In the genomic region with DNA sequence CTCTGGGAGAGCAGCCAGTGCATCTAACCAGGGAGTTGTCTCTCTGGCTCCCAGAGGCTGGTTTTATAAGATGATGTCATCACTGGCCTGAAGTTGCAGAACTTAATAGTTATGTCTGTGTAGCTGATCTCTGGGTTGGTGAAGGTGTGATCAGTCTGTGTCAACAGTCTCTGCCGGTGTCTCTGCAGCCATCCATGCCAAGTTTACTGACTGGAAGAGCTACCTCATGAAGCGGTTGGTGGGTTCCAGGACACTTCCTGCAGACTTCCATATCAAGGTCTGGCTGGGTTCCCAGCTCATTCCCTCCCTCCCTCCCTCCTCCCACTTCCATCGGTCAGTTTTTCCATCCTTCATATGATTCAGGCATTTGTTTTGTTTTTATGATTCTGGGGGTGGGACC, we compare ENCODE assay signal across 23 mouse cellular contexts. TPM values are rescaled to one million over a fixed set of nuclear protein-coding genes. Genes with fewer than 3 reads are reported as not detected.
"Had no signal": no experiment of that assay in that cellular context is flagged by ENCODE, and none has a peak within 500 bp of the region (broad histone marks: within the 10 kb centered on the region; RNA-seq: fewer than 3 reads in every experiment).

No protein-coding gene starts in this region.

- DNase-seq: kidney, postnatal 25 days; layer of hippocampus, adult 9-11 months; liver; lung, adult 18-20 months; retina, postnatal 1 day; right cerebral cortex, postnatal 25 days; spleen, adult 18-20 months; thymus, postnatal 25 days had no signal

- H3K9ac ChIP-seq: limb, embryonic 13.5 days; liver, embryonic 12.5 days; liver, embryonic 15.5 days; midbrain, embryonic 13.5 days; neural tube, embryonic 13.5 days; stomach, embryonic 15.5 days had no signal

- ATAC-seq: liver, embryonic 12.5 days; midbrain, embryonic 13.5 days; midbrain, embryonic 16.5 days had no signal

- H3K27me3 ChIP-seq: limb, embryonic 13.5 days; liver, embryonic 12.5 days; liver, embryonic 15.5 days; megakaryocyte, embryonic 14.5 days; midbrain, embryonic 13.5 days; neural tube, embryonic 13.5 days; stomach, embryonic 15.5 days had no signal

- H3K9me3 ChIP-seq: limb, embryonic 10.5 days; limb, embryonic 13.5 days; liver, embryonic 12.5 days; liver, embryonic 15.5 days; megakaryocyte, embryonic 14.5 days; midbrain, embryonic 10.5 days; midbrain, embryonic 13.5 days; neural tube, embryonic 13.5 days; stomach, embryonic 15.5 days had no signal

- H3K27ac ChIP-seq: kidney, postnatal 0 days; layer of hippocampus, adult 2 months; limb, embryonic 10.5 days; limb, embryonic 13.5 days; liver, embryonic 12.5 days; liver, embryonic 15.5 days; macrophage; midbrain, embryonic 10.5 days; midbrain, embryonic 13.5 days; neural tube, embryonic 13.5 days; stomach, embryonic 15.5 days had no signal

- H3K4me1 ChIP-seq: limb, embryonic 10.5 days; limb, embryonic 13.5 days; liver, embryonic 12.5 days; liver, embryonic 15.5 days; midbrain, embryonic 10.5 days; midbrain, embryonic 13.5 days; neural tube, embryonic 13.5 days; stomach, embryonic 15.5 days had no signal

- H3K4me3 ChIP-seq: layer of hippocampus, adult 2 months; limb, embryonic 10.5 days; limb, embryonic 13.5 days; liver, embryonic 12.5 days; liver, embryonic 15.5 days; megakaryocyte, embryonic 14.5 days; midbrain, embryonic 10.5 days; midbrain, embryonic 13.5 days; myocyte; neural tube, embryonic 13.5 days; stomach, embryonic 15.5 days had no signal

- H3K4me2 ChIP-seq: limb, embryonic 13.5 days; liver, embryonic 12.5 days; liver, embryonic 15.5 days; midbrain, embryonic 13.5 days; neural tube, embryonic 13.5 days; stomach, embryonic 15.5 days had no signal

RNA-seq across cellular contexts. Expression of gene Chadl, which starts 20.4 kb away (rescaled TPM):
- total RNA-seq: neutrophil, adult 5-6 weeks had no signal
